Mouse (Mus musculus) erythroblast, embryonic 14.5 days (primary cell): ENCODE data around the gene Hsd17b12. TPM values are rescaled to one million over a fixed set of nuclear protein-coding genes. Genes with fewer than 3 reads are reported as not detected.

Experiments
- H3K27me3 ChIP-seq: 2 replicates; pipeline ENCODE4 v1.6.1; 2012; ENCODE audit warnings: inconsistent platforms; ENCODE audit not compliant: control insufficient read depth
- H3K36me3 ChIP-seq: 2 replicates; pipeline ENCODE4 v1.6.1; 2012; ENCODE audit warnings: mild to moderate bottlenecking, inconsistent platforms; ENCODE audit not compliant: control insufficient read depth
- H3K4me1 ChIP-seq: 2 replicates; pipeline ENCODE4 v1.6.1; 2012; ENCODE audit warnings: inconsistent platforms; ENCODE audit not compliant: control insufficient read depth
- H3K4me3 ChIP-seq: replicated peaks from 2 replicates; pipeline ENCODE3; 2012; ENCODE audit warnings: moderate library complexity, mild to moderate bottlenecking, inconsistent platforms
- H3K9me3 ChIP-seq: 2 replicates; pipeline ENCODE4 v1.6.1; 2012; ENCODE audit warnings: low read length, inconsistent platforms, mixed read lengths; ENCODE audit not compliant: control insufficient read depth
- GATA1 ChIP-seq: IDR thresholded peaks from 2 replicates; pipeline ENCODE4 v1.6.1; 2012; ENCODE audit warnings: low read length, inconsistent platforms, mixed read lengths
- TAL1 ChIP-seq: IDR thresholded peaks from 3 replicates; pipeline ENCODE4 v1.6.1; 2012; ENCODE audit warnings: low read length, inconsistent platforms, mixed read lengths
- polyA plus RNA-seq: library from polyadenylated mRNA; stranded (reverse); fragments of >175 nt; gene quantifications from 2 replicates; pipeline ENCODE4 v1.2.3, GENCODE M21; 2012

The Hsd17b12 gene
- polyA plus RNA-seq, 1 experiment, result 0.37 TPM

- H3K36me3 ChIP-seq, result peaks cover 80% of the 10 kb centered on the region
- H3K27me3 ChIP-seq, result no peaks in the 10 kb centered on the region
- H3K4me3 ChIP-seq, result no peak within 1 kb of the TSS
- H3K9me3 ChIP-seq, result no peaks in the 10 kb centered on the region
- TF ChIP-seq GATA1 (no peak), TAL1 (no peak)
- no peaks in the 10 kb centered on the region for H3K4me1 ChIP-seq
Measured at GRCm38 (mm10) chr2:93996254-93996653, 161.5 kb downstream of the Hsd17b12 start, which contains the start of gene Gm27027. Gm27027 (minus strand) TSS chr2:93996354.

GRCm38 (mm10) chr2:93992810-93993209, 165.0 kb downstream of the Hsd17b12 start:
- no peaks in the 10 kb centered on the region for H3K9me3 ChIP-seq
- H3K4me3 ChIP-seq, result no peak overlapping the region
- TF ChIP-seq GATA1 (no peak), TAL1 (no peak)
- no peaks in the 10 kb centered on the region for H3K27me3 ChIP-seq
- no peaks in the 10 kb centered on the region for H3K4me1 ChIP-seq
- H3K36me3 ChIP-seq, result peaks cover 91% of the 10 kb centered on the region

- H3K4me3 ChIP-seq, result no peak overlapping the region
- TF ChIP-seq TAL1, result no peak
- TF ChIP-seq GATA1, result no peak
- no peaks in the 10 kb centered on the region for H3K9me3 ChIP-seq
- no peaks in the 10 kb centered on the region for H3K27me3 ChIP-seq
- peaks cover 91% of the 10 kb centered on the region for H3K36me3 ChIP-seq
- H3K4me1 ChIP-seq, result no peaks in the 10 kb centered on the region
Measured at GRCm38 (mm10) chr2:93992259-93992658, 165.5 kb downstream of the Hsd17b12 start.

- Histone ChIP-seq H3K4me1 (no peaks in the 10 kb centered on the region), H3K4me3 (no peak overlapping the region), H3K9me3 (no peaks in the 10 kb centered on the region), H3K36me3 (peaks cover 94% of the 10 kb centered on the region), H3K27me3 (no peaks in the 10 kb centered on the region)
- TF ChIP-seq TAL1, result no peak
- no peak for TF ChIP-seq GATA1
Measured at GRCm38 (mm10) chr2:93991336-93991735, 166.4 kb downstream of the Hsd17b12 start.

- H3K4me3 ChIP-seq, result no peak overlapping the region
- H3K4me1 ChIP-seq, result no peaks in the 10 kb centered on the region
- H3K27me3 ChIP-seq, result no peaks in the 10 kb centered on the region
- no peaks in the 10 kb centered on the region for H3K9me3 ChIP-seq
- TF ChIP-seq TAL1, result no peak
- TF ChIP-seq GATA1, result no peak
- H3K36me3 ChIP-seq, result peaks cover 92% of the 10 kb centered on the region
Measured at GRCm38 (mm10) chr2:93988440-93988839, 169.3 kb downstream of the Hsd17b12 start.

Other genes with a start within 250 kb of the Hsd17b12 start
- 0.03 and 0.08 TPM in 2 replicates for gene Gm13889, start 200.8 kb downstream of the Hsd17b12 start, polyA plus RNA-seq
- gene Gm27027, start 161.6 kb downstream of the Hsd17b12 start, polyA plus RNA-seq, result not detected in 2 replicates
- gene Alkbh3, start 147.2 kb downstream of the Hsd17b12 start, polyA plus RNA-seq, result 2.0 and 2.9 TPM in 2 replicates
- 0.14 and 0.51 TPM in 2 replicates for gene Ttc17, start 248.7 kb upstream of the Hsd17b12 start, polyA plus RNA-seq